Mouse (Mus musculus) layer of hippocampus, adult 2 months (tissue): ENCODE results near the gene Slc12a5. TPM values are rescaled to one million over a fixed set of nuclear protein-coding genes. Genes with fewer than 3 reads are reported as not detected.

Source experiments
- DNase-seq, 2 experiments: peaks; one replicate each; pipeline ENCODE4 v3.0.0; 2022; ENCODE audit warnings: low spot score in 2 of 2
- H3K27ac ChIP-seq: fragments of 200-600 bp; 2 replicates; pipeline ENCODE4 v1.8.1; 2022
- H3K4me3 ChIP-seq: fragments of 200-600 bp; 2 replicates; pipeline ENCODE4 v1.8.1; 2022; ENCODE audit warnings: mild to moderate bottlenecking
- CTCF ChIP-seq: fragments of 200-600 bp; conservative IDR thresholded peaks from 2 replicates; pipeline ENCODE4 v1.8.1; 2022; ENCODE audit warnings: antibody characterized with exemption, mild to moderate bottlenecking, moderate library complexity
- total RNA-seq, 2 experiments: library from RNA; stranded (reverse); gene quantifications; 2 replicates each; pipeline ENCODE4 v1.2.3; 2021

The Slc12a5 gene
- total RNA-seq, 2 experiments from 2014 or later = 406 to 409 TPM

GRCm38 (mm10) chr2:164930706-164931581, 29.7 kb upstream of the Slc12a5 start:
- TF ChIP-seq CTCF = no peak

GRCm38 (mm10) chr2:164933534-164933933, 27.1 kb upstream of the Slc12a5 start:
- TF ChIP-seq CTCF = no peak

More at GRCm38 (mm10) chr2:164930706-164931581, 29.7 kb upstream of the Slc12a5 start:
- DNase-seq = no peak
- Histone ChIP-seq H3K27ac (no peak overlapping the region), H3K4me3 (no peak overlapping the region)

GRCm38 (mm10) chr2:164935991-164936390, 24.6 kb upstream of the Slc12a5 start:
- DNase-seq = no peak
- Histone ChIP-seq H3K27ac (no peak overlapping the region), H3K4me3 (no peak overlapping the region)
- no peak for TF ChIP-seq CTCF

More at GRCm38 (mm10) chr2:164933534-164933933, 27.1 kb upstream of the Slc12a5 start:
- no peak overlapping the region for H3K4me3 ChIP-seq
- no peak overlapping the region for H3K27ac ChIP-seq
- no peak for DNase-seq

- no peak for TF ChIP-seq CTCF
- peak; percentile 39 to 49 for DNase-seq
Measured at GRCm38 (mm10) chr2:164938146-164939091, 22.2 kb upstream of the Slc12a5 start.

GRCm38 (mm10) chr2:164939106-164939505, 21.5 kb upstream of the Slc12a5 start:
- peak in 1 of 2 experiments; percentile 22 for DNase-seq
- TF ChIP-seq CTCF = no peak
- Histone ChIP-seq H3K4me3 (peak overlapping the region; percentile 59), H3K27ac (peak overlapping the region; percentile 90)

More at GRCm38 (mm10) chr2:164938146-164939091, 22.2 kb upstream of the Slc12a5 start:
- peak overlapping the region; percentile 90 for H3K27ac ChIP-seq
- peak overlapping the region; percentile 59 for H3K4me3 ChIP-seq

- Histone ChIP-seq H3K27ac (no peak within 1 kb of the TSS), H3K4me3 (no peak within 1 kb of the TSS)
- TF ChIP-seq CTCF = no peak
- no peak for DNase-seq
Measured at GRCm38 (mm10) chr2:164940140-164940830, 20.3 kb upstream of the Slc12a5 start, which contains the start of gene Mmp9. Gene Mmp9, plus strand, starts transcription at chr2:164940780.

- no peak for DNase-seq
- Histone ChIP-seq H3K4me3 (no peak overlapping the region), H3K27ac (no peak overlapping the region)
- TF ChIP-seq CTCF = no peak
Measured at GRCm38 (mm10) chr2:164942692-164943290, 17.8 kb upstream of the Slc12a5 start.

- H3K4me3 ChIP-seq = no peak overlapping the region
- no peak overlapping the region for H3K27ac ChIP-seq
- no peak for DNase-seq
- TF ChIP-seq CTCF = no peak
Measured at GRCm38 (mm10) chr2:164947506-164947905, 13.1 kb upstream of the Slc12a5 start.

GRCm38 (mm10) chr2:164947930-164948329, 12.7 kb upstream of the Slc12a5 start:
- DNase-seq = no peak
- Histone ChIP-seq H3K4me3 (no peak overlapping the region), H3K27ac (no peak overlapping the region)
- no peak for TF ChIP-seq CTCF

- Histone ChIP-seq H3K4me3 (no peak overlapping the region), H3K27ac (no peak overlapping the region)
- no peak for DNase-seq
- TF ChIP-seq CTCF = no peak
Measured at GRCm38 (mm10) chr2:164948962-164949361, 11.6 kb upstream of the Slc12a5 start.

GRCm38 (mm10) chr2:164950501-164950900, 10.1 kb upstream of the Slc12a5 start:
- DNase-seq = no peak
- Histone ChIP-seq H3K27ac (no peak overlapping the region), H3K4me3 (no peak overlapping the region)
- peak; percentile 73 for TF ChIP-seq CTCF

- Histone ChIP-seq H3K4me3 (no peak overlapping the region), H3K27ac (no peak overlapping the region)
- DNase-seq = no peak
- TF ChIP-seq CTCF = peak; percentile 60
Measured at GRCm38 (mm10) chr2:164951745-164952144, 8.9 kb upstream of the Slc12a5 start.
